Mouse (Mus musculus) right cerebral cortex, adult 18-20 months (tissue): ENCODE measurements at regions not wholly inside any gene's neighbourhood (a gene's known extent, or its start where the extent isn't known, plus 50 kb on each side); places are given as distances from the start of the nearest gene placed in this dataset.

Experiments used
- DNase-seq: peaks from one replicate; pipeline ENCODE4 v3.0.0; 2022; ENCODE audit warnings: mixed read lengths

- DNase-seq, result no peak
These were observed 230.6 kb upstream of the Chd6 start for GRCm38 (mm10) chr2:161339327-161340001.

GRCm38 (mm10) chr2:161338953-161339326 lies 230.1 kb upstream of the Chd6 start:
- DNase-seq, result no peak

- DNase-seq, result no peak
These were observed 223.8 kb upstream of the Chd6 start for GRCm38 (mm10) chr2:161332653-161333052.

GRCm38 (mm10) chr2:161331850-161332365 lies 223.0 kb upstream of the Chd6 start:
- DNase-seq, result no peak

- no peak for DNase-seq
These were observed 193.9 kb upstream of the Chd6 start for GRCm38 (mm10) chr2:161302796-161303195.

GRCm38 (mm10) chr2:161268861-161269413 lies 160.1 kb upstream of the Chd6 start:
- no peak for DNase-seq

- DNase-seq, result no peak
These were observed 157.6 kb upstream of the Chd6 start for GRCm38 (mm10) chr2:161266476-161266875.

GRCm38 (mm10) chr2:161265211-161265610 lies 156.3 kb upstream of the Chd6 start:
- DNase-seq, result no peak

GRCm38 (mm10) chr2:161252761-161253160 lies 143.9 kb upstream of the Chd6 start:
- DNase-seq, result no peak

- no peak for DNase-seq
These were observed 132.8 kb upstream of the Chd6 start for GRCm38 (mm10) chr2:161241665-161242064.

- no peak for DNase-seq
These were observed 128.5 kb upstream of the Chd6 start for GRCm38 (mm10) chr2:161237280-161237819.

- no peak for DNase-seq
These were observed 124.4 kb upstream of the Chd6 start for GRCm38 (mm10) chr2:161233155-161233741.

- peak; percentile 9 for DNase-seq
These were observed 122.5 kb upstream of the Chd6 start for GRCm38 (mm10) chr2:161231405-161231804.

GRCm38 (mm10) chr2:161215736-161216135 lies 106.9 kb upstream of the Chd6 start:
- DNase-seq, result no peak

- DNase-seq, result peak; percentile 82
These were observed 106.0 kb upstream of the Chd6 start for GRCm38 (mm10) chr2:161214681-161215458.

GRCm38 (mm10) chr2:161212322-161212882 lies 103.5 kb upstream of the Chd6 start:
- no peak for DNase-seq

- DNase-seq, result no peak
These were observed 88.0 kb upstream of the Chd6 start for GRCm38 (mm10) chr2:161196713-161197372.

- DNase-seq, result no peak
These were observed 78.6 kb upstream of the Chd6 start for GRCm38 (mm10) chr2:161187516-161187915.

GRCm38 (mm10) chr2:161185122-161185521 lies 76.2 kb upstream of the Chd6 start:
- DNase-seq, result no peak

- DNase-seq, result peak; percentile 85
These were observed 68.6 kb upstream of the Chd6 start for GRCm38 (mm10) chr2:161177355-161178021.

GRCm38 (mm10) chr2:161166681-161167080 lies 57.8 kb upstream of the Chd6 start:
- DNase-seq, result no peak

GRCm38 (mm10) chr2:161165495-161165894 lies 56.6 kb upstream of the Chd6 start:
- DNase-seq, result no peak
